Mouse (Mus musculus) adrenal gland, adult 8-10 months (tissue): ENCODE measurements around the gene Sox9. TPM values are rescaled to one million over a fixed set of nuclear protein-coding genes. Genes with fewer than 3 reads are reported as not detected.

Experiments used
- DNase-seq: peaks from one replicate; pipeline ENCODE4 v3.0.0; 2022
- total RNA-seq, 4 experiments: library from RNA; stranded (reverse); gene quantifications; 2 replicates each; pipeline ENCODE4 v1.2.4; 2022

The Sox9 gene
- total RNA-seq, 4 experiments from 2014 or later, result 1.2 to 3.8 (median 2.5) TPM

DNA sequence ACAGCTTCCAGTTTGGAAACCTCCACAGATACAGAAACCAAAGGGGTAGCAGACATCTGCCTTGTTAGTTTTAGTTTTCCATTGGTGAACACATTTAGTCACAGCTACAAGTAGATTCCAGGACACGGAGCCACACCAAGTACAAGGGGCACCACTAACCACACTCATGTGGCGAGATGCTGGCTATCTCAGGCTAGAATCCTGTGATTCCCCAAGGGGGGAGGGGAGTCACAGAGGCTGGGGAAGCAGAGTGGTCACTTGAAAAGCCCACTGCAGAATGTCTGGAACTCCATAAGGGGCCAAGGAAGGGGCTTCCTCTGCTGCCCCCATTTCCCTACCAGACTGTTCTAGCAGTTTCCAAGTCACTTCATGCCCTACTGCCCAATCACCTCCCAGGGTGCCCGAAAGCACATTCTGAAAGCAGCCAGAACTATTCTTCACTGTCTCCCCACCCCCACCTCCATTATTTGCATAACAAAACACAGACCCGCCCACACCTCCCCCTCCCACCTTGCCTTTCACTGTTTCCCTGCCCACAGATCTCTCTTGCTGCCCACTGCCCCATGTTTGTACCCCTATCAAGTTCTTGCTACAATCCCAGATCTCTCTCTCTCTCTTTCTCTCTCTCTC is 19.3 kb downstream of the Sox9 start:
- no peak for DNase-seq

DNA sequence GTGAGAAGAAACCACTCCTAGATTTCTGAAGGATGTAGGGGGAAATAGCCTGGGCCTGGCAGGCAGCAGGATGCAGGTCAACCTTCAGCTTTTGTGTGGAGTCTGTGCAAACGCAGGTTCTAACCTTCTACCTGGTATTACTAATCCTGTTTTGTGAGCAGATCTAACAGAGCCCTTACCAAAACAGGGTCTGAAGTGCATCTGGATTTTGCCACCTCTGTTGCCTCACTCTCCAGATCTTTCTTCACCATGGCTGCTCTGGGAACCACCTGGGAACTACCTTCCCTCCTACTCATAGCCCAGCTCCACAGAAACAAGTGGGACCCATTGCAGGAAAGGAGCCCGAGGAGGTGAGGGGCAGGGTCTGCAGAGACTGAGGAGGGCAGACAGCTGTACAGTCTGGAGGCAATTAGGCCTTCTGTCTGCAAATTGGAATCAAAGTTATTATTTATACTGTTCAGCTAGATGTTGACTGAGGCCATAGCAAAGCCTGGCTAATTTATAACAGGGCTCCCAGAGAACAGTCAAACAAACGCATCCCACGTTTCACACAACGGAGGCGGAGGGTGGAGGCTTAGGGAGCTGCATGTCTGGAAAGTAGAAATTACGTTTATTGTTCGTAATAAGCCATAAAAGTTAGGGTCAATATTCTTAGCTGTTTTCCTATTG is 25.9 kb downstream of the Sox9 start:
- no peak for DNase-seq

DNA sequence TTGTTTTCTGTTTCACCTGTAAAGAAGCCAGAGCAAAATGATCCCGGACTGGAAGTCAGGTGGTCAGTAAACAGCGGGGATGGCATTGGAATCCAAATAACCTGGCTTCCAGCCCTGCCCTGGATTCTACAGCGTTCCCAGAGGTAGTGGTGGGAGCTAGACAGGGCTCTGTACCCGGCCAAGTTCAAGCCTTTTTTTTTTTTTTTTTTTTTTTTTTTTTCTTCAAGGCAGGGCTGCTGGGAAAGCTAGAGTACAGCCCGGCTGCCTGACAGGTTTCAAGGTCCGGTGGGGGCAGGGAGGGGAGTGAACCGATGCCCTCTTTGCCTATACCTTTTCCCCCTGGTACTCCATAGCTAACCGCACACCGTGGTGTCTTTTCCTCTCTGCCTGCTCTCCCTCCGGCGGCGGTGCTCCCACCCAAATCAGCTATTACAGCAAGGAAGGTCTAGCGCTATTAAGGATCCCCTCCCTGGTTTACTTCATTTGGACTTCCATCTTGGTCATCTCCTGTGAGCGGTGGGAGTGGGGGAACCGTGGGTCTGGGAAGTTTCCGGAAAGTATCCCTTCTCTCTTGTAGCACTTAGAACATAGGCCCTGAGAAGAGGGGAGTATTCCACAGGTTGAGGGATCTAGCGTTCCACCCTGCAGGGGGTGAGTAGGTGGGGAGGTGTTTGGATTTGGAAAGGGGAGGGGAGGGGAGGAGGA is 28.6 kb downstream of the Sox9 start:
- DNase-seq, result no peak

DNA sequence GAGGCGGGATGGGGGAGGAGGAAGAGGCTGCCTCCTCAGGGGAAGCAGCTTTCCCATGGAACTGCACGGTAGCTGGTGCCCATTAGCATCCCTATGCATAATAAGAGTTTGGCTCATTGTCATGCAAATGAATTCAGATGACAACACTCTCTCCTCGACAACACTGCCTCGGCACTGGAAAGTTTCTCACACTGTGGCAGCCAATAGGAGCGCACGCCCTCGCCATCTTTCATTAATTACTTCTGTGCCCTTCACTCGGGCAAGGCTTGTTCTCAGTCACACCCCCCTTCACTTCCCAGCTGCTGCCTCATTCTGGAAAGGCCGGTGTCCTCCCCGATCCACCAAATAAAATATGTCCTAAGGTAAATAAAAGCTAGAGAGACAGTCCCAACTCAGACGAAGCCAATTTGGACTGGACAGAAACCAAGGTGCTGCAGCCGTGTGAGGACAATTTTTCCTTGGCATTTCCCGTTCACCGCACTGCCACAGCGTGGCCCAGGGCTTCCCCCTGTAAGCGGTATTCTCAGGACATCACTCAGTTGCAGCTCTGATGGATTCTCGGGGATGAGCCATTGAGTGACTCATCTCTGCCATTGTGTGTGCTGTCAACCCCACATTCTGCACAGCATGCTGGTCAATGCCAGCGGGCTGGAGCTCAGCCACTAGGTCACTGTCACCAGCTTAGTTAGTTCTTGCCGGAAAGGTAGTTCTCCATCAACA is 29.3 kb downstream of the Sox9 start:
- peak; percentile 77 for DNase-seq

DNA sequence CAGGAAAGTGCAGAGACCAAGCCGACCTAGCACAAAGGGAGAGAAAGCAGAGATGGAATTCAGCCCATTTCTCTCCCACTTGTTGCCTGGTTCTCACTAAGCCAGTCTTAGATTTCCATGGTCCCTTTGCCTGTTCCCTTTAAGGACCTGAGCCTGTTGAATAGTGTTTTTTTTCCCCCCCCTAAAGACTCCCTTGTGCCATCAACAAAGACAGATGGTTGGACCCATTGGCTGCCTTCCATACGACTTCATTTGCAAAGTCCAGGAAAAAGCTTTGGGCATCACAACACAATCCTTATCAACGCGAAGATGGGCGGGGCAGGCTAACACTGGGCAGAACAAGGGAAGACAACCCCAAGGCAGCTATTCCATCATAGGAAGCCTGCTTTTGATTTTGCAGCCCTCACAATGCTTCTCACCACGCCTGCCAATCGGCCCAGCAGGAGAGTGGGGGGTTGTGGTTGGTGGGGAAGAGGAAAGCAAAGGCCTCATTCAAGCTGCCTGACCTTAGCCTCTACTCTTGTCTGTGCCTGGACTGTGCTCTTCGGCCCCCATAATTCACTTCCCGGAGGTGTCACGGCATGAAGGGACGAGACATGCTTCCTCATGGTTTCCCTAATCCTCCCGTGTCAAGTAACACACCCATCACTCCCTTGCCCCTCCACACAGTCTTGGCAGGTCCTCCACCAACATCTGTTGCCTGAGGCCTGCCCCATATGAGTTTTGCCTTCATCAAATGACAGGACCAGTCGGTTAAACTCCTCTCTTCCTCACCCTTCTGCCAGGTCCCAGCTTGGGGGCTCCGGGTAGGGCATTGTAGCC is 36.0 kb downstream of the Sox9 start:
- DNase-seq, result no peak

DNA sequence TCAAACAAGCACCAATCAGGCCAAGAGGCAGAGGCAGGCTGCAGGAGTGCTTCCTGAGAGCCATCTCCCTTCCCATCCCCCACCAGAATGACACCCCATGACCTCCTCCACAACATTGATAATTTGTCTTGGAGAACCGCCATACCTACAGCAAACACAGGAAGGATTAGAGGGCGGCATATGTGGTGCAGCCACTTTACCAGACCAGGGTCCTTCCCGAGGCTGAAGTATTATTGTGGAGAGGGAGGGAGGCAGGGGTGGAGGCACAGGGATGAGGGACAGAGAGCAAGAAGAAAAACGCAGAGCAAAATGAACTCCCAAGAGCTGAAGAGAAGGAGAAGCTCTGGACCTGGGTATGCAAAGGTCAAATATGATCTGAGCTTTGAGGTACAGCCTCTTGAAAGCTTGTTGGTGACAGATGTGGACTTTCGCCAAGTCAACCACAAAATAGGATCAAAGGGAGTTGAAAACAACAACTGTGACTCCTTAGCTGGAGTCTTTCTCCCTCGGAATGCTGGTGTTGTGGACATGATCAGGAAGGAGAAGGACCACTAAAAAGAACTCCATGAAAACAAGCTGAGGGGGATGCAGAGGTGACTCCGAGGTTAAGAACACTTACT is 36.7 kb downstream of the Sox9 start:
- no peak for DNase-seq

DNA sequence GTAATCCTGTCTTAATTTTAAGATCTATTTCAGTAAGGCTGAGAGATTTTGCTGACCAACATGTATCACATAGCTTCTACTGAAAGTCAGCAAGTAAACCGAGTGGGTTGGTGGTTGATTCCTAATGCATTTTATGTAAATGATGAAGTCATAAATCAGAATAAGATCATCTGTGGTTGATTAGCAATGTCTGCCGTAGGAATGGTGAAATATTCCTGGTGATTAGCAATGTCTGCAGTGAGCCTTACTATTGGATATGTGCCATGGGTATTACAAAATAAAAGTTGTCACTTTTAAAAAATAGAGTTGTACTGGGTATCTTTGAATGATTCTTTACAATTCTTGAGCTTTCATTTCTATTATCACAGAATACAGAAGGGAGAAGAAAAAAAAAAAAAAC is 39.5 kb downstream of the Sox9 start:
- DNase-seq, result no peak

DNA sequence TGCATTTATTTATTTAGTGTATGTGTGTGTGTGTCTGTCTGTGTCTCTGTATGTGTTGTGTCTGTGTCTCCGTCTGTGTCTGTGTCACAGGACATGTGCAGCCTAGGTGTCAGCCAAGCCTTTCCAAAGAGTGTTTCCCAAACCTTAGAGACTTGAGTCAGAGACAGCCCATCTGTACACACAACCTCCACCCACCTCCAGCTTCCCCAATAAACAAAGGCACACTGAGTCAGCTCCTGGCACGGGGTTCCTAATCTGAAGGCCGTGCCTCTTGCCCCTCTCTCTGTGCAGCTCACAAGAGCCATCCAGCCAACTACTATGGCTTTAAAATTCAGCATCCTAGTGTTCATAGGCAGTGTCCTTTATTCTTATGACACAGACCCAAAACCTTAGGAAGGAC is 42.1 kb downstream of the Sox9 start:
- DNase-seq, result no peak

DNA sequence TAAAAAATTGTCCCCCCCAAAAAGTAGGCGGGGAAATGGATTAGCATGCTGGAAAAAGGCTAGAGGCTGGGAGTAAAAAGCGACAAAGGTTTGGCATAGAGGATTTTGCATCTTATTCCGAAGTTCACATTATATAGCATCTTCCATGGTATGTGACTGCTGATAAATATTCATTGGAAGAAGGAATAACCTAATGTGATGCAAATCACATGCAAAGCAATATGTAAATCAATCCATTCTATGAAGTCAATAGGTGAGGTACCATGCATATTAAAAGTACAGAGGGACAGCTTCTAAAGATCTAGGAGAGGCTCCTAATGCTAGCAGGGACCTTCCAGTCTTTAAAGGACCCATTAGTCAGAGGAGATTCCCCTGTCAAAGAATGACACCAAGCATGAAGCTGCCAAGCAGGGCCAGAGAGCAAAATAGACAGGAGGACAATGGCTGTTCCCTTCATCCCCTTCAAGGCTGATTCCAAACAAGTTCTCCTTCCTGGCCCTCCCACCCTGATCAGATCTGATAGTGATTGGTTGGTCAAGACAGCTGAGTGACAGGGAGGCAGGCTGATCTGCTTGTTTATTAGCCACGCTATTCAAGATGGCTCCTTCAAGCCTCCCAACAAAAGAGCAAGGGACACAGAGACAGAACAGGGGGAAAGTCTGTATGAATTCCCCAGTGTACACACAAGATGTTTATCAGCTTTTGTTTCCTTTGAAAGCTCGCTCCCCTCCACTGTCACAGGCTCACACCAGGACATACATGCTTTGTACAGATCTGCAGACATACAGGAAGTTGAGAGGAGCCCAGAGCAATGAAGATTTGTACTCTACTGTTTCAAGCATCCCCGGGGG is 44.4 kb downstream of the Sox9 start:
- no peak for DNase-seq

DNA sequence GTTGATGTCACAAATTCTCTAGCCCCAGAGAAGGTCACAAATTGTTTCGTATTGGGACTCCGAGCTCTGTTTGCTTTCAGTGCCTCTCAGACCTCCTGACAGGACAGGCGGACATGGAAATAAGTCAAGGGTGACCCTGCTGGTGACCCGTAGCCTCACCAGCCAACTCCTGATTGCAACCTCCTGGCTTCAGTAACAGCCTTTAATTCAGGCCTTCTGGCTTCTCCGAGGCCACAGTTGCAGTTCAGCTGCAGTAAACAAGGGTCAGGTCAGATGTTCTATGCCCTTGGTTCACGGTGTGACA is 45.0 kb downstream of the Sox9 start:
- DNase-seq, result no peak

DNA sequence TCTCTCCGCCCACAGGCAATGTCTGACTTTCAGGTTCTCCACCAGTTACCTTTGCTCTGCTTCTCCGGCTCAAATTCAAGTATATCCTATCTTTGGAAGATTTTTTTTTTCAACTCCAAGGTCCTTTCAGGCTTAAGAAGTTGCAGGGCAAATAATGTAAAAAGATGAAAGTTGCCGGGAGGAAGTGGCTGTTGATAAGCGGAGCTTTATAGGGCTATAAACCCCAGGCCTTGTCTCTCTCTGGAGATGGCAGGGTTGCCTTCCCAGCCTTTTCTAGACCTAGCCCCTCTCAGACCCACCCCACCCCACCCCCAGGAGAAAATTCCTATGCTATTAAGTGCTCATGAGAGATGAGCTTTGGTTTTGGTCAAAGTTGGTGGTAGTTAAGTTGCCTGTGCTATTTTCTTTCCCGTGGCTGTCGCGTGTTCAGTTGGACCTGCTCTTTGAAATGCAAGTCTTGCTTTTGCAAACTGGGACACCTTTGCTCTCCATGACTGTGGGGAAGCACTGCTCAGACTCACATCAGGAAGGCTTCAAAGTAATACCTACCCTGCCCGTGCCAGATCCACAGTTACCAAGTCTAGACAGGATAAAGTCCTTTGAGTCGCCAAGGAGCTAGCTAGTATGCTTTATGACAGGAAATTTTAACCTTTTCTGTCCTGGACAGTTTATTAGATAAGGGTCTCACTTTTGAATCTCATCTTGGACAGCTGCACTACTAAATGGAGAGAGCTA is 46.7 kb downstream of the Sox9 start:
- DNase-seq, result no peak

DNA sequence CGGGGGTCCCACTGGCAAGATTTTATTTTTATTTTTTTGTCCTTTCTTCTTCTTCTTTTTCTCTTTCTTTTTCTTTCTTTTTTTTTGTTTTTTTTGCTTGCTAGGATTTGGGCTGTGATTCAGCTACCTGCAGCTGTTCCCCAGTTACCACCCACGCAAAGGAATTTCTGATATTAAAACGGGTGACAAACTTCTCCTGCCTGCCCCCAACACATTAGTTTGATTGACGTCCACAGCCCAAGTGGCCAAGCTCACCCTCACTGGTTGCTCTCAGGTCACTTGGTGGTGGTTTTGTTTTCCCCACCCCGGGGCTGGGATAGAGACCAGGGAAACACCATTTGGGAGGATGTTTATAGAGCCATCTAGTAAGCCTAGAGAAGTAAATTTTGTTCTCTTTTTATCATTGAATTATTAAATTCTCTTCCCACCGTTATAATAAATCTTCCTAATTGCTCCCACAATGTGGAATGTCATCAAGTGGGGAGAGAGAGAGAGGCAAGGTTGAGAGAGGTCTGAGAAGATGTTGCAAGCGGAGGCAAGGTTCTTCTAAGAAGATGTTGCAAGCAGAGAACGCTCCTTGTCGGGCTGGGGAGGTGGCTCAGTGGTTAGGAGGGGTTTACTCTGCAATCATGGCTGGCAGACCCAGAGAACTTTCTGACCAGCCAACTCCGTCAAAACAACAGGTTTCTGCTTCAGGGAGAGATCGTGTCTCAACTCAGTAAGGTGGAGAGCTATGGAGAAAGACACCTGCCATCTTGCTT is 52.4 kb downstream of the Sox9 start:
- DNase-seq, result no peak

DNA sequence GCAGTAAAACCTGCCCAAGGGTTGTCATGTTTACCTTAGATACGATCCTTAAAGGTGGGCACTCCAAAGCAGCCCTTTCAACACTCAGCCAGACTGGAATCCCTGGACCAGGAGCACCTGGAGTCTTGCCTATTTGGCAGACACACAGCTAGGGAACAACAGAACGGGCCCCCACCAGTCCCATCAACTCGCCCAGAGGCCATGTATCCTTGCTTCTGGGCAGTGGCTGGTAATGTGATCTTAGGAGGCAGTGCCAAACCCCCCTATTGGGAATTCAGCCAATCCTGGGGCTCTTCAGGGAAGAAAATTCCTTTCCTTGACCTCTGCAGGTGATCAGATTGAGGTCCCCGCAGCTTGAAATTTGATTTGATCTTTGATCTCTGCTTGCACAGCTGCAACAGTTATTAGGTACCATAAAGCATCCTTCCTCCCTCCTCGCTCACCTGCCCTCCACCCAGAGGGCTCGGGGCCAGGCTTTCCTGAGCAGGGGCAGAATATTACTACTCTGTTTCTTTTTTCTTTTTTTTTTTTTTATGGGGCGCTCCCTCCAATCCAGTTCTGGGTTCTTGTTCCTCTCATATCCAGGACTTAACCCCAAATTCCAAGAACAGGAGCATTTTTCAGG is 53.6 kb downstream of the Sox9 start:
- no peak for DNase-seq
